Mouse (Mus musculus): ENCODE results near the gene Olfr1459.

The Olfr1459 gene

GRCm38 (mm10) chr19:13149449-13149848, at the start of gene Olfr1459:
Gene Olfr1459, minus strand, starts transcription at chr19:13149549.
- DNase-seq, result no peak

- no peak for DNase-seq
Observed at GRCm38 (mm10) chr19:13185434-13185833, 36.1 kb upstream of the Olfr1459 start, which contains the start of gene Olfr1462. Gene Olfr1462, plus strand, starts transcription at chr19:13185734.

GRCm38 (mm10) chr19:13162700-13163099, 13.4 kb upstream of the Olfr1459 start, which contains the start of gene Olfr1461:
Gene Olfr1461, plus strand, starts transcription at chr19:13163000.
- DNase-seq, result no peak

- DNase-seq, result no peak
Observed at GRCm38 (mm10) chr19:13106675-13107074, 42.7 kb downstream of the Olfr1459 start, which contains the start of gene Olfr1458. Gene Olfr1458, minus strand, starts transcription at chr19:13106775.

- DNase-seq, result no peak
Observed at GRCm38 (mm10) chr19:13097791-13098190, 51.6 kb downstream of the Olfr1459 start, which contains the start of gene Olfr1457. Gene Olfr1457, minus strand, starts transcription at chr19:13097891.

GRCm38 (mm10) chr19:13093908-13094307, 55.4 kb downstream of the Olfr1459 start:
- no peak for DNase-seq

Measured in thymus, postnatal 14 days (tissue).